ENCODE assay signal across 22 mouse cellular contexts in the genomic region with DNA sequence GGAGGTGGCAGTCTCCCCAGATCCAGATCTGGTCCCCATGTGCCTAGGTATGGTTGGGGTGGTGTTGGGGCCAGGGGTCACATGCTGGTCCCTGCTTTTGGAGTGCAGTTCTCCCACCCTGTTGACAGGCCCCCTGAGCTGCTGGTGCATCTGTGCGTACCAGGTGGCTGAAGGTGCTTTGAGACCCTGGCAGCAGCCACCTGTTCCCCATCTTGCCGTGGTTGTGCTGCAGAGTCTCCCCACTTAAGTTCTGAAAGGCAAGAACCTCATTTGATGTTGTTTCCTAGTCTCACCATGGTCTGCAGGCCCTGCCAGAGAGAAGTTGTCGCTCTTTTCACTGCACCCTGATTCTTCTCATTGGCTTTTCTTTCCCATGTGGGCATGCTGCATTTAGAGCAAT.
A peak's percentile ranks its signal among the peaks of the same experiment; 100 is the strongest.
DNase-seq lines count a peak whose midpoint lies in the region; TF ChIP-seq lines count a peak whose summit lies in the region.
"Had no signal": no experiment of that assay in that cellular context is flagged by ENCODE, and none has a peak within 500 bp of the region (broad histone marks: within the 10 kb centered on the region; RNA-seq: fewer than 3 reads in every experiment).

No protein-coding gene starts in this region.

- H3K4me3 ChIP-seq in layer of hippocampus, adult 2 months = no peak overlapping the region
- H3K4me3 ChIP-seq: forebrain, embryonic 10.5 days; forebrain, embryonic 13.5 days; gastrocnemius, adult 2 months; heart, embryonic 12.5 days; heart, embryonic 15.5 days; hindbrain, embryonic 10.5 days; hindbrain, embryonic 13.5 days had no signal

- peak overlapping the region; percentile 84 for H3K27ac ChIP-seq in layer of hippocampus, adult 2 months
- H3K27ac ChIP-seq: forebrain, embryonic 10.5 days; forebrain, embryonic 13.5 days; gastrocnemius, adult 2 months; heart, embryonic 15.5 days; hindbrain, embryonic 10.5 days; hindbrain, embryonic 13.5 days had no signal

- DNase-seq in layer of hippocampus, adult 2 months (ENCODE audit: low spot score in 2 of 2) = no peak
- no peak for DNase-seq in layer of hippocampus, adult 18-20 months (ENCODE audit: low spot score in 2 of 2)
- DNase-seq in thymus, postnatal 14 days = peak; percentile 80
- peak; percentile 69 for DNase-seq in thymus, postnatal 4 days
- DNase-seq in gastrocnemius, adult 18-20 months (ENCODE audit: low spot score) = no peak
- DNase-seq in urinary bladder, postnatal 36 days (ENCODE audit: low spot score in 2 of 2) = no peak
- DNase-seq: adrenal gland, postnatal 10 days; adrenal gland, postnatal 36 days; cerebellum, adult 18-20 months; cerebellum, adult 9-10 months; cerebellum, postnatal 14 days; gastrocnemius, adult 2 months; gastrocnemius, postnatal 14 days; heart, adult 11 months; heart, postnatal 10 days; heart, postnatal 36 days had no signal

- no peak for TF ChIP-seq CTCF in layer of hippocampus, adult 2 months (conservative IDR thresholded peaks at IDR 0.05)

Comparison
In these comparisons a context has a peak if more than half of its experiments do, and no peak if none do; other contexts are left out.
1. DNase-seq: peak in thymus, postnatal 14 days (single experiment) and thymus, postnatal 4 days (single experiment); none in layer of hippocampus, adult 2 months (0 of 2), layer of hippocampus, adult 18-20 months (0 of 2), gastrocnemius, adult 18-20 months (single experiment) and urinary bladder, postnatal 36 days (0 of 2).